Mouse (Mus musculus): ENCODE data around the gene Dleu7.

DNA sequence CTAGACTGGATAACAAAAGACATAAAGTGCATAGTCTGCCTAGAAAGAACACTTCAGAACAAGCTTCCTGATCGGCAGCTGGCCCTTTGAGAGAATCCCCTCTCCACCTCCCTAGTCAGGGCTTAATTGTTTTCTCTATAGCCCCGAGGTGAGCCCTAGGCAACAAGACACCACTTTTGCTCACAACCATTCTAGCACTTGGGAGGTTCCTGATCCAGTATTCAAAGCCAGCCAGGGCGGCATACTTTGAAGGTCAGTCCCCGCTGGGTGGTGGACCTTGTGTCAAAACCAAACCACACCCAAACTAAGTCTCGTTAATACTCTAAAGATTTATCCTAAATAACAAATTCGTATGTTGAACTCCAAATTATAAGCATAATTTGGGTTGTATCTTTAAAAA lies 38.6 kb upstream of the Dleu7 start:
- TF ChIP-seq CTCF (conservative IDR thresholded peaks at IDR 0.05; ENCODE audit: insufficient read depth, insufficient read length, low read depth, low read length) (no peak), POLR2A (IDR thresholded peaks at IDR 0.05; ENCODE audit: low read depth, low read length) (no peak)
